Mouse (Mus musculus): ENCODE measurements around the gene Gm49383. TPM values are rescaled to one million over a fixed set of nuclear protein-coding genes. Genes with fewer than 3 reads are reported as not detected.
"Not testable (repeated sequence)": the region's sequence is repeated elsewhere in the genome, so short reads cannot be mapped to it uniquely, and the experiment has no call there.

Gene Gm49383
- total RNA-seq, 2 experiments from 2014 or later, result 3.1 to 3.4 TPM

GRCm38 (mm10) chr12:69171307-69171706 is 25.6 kb downstream of the Gm49383 start:
- Histone ChIP-seq H3K27ac (no peak overlapping the region), H3K4me3 (no peak overlapping the region)
- intact Hi-C loops (cut with DNase I), result no loop called here
- no peak for TF ChIP-seq CTCF (IDR thresholded peaks at IDR 0.05)
- DNase-seq, result no peak

- H3K4me3 ChIP-seq, result peak within 1 kb of the TSS; percentile 81
- H3K27ac ChIP-seq, result peak within 1 kb of the TSS; percentile 96
- intact Hi-C loops (cut with DNase I), result no loop called here
- DNase-seq, result peak; percentile 91
- no peak for TF ChIP-seq CTCF (IDR thresholded peaks at IDR 0.05)
These were observed 28.3 kb downstream of the Gm49383 start, which contains the start of gene Lrr1 for GRCm38 (mm10) chr12:69168461-69169106. Gene Lrr1 (plus strand): TSS chr12:69168814.

GRCm38 (mm10) chr12:69167656-69168460 is 29.0 kb downstream of the Gm49383 start:
- intact Hi-C loops (cut with DNase I), result no loop called here
- H3K27ac ChIP-seq, result peak overlapping the region; percentile 96

GRCm38 (mm10) chr12:69166861-69167581 is 29.9 kb downstream of the Gm49383 start:
- DNase-seq; intact Hi-C loops (cut with DNase I); H3K4me3 ChIP-seq; H3K27ac ChIP-seq: not testable (repeated sequence)

More at GRCm38 (mm10) chr12:69167656-69168460, 29.0 kb downstream of the Gm49383 start:
- no peak for TF ChIP-seq CTCF (IDR thresholded peaks at IDR 0.05)
- DNase-seq, result no peak
- H3K4me3 ChIP-seq, result peak overlapping the region; percentile 81

GRCm38 (mm10) chr12:69164904-69165303 is 32.0 kb downstream of the Gm49383 start:
- no peak overlapping the region for H3K27ac ChIP-seq
- DNase-seq, result no peak
- intact Hi-C loops (cut with DNase I), result no loop called here
- TF ChIP-seq CTCF (IDR thresholded peaks at IDR 0.05), result no peak
- no peak overlapping the region for H3K4me3 ChIP-seq

GRCm38 (mm10) chr12:69163586-69163985 is 33.3 kb downstream of the Gm49383 start:
- H3K27ac ChIP-seq; intact Hi-C loops (cut with DNase I); DNase-seq; H3K4me3 ChIP-seq: not testable (repeated sequence)

- H3K4me3 ChIP-seq; intact Hi-C loops (cut with DNase I); H3K27ac ChIP-seq; DNase-seq: not testable (repeated sequence)
These were observed 36.2 kb downstream of the Gm49383 start for GRCm38 (mm10) chr12:69160677-69161076.

- TF ChIP-seq CTCF (IDR thresholded peaks at IDR 0.05), result peak; percentile 81
- no peak for DNase-seq
- Histone ChIP-seq H3K4me3 (peak overlapping the region; percentile 80), H3K27ac (peak overlapping the region; percentile 98)
- intact Hi-C loops (cut with DNase I), result no loop called here
These were observed 37.3 kb downstream of the Gm49383 start for GRCm38 (mm10) chr12:69159578-69159940.

GRCm38 (mm10) chr12:69158765-69159577 is 37.9 kb downstream of the Gm49383 start, which contains the start of gene Rps29:
Gene Rps29 (minus strand): TSS chr12:69159186.
- DNase-seq, result peak; percentile 96
- peak within 1 kb of the TSS; percentile 98 for H3K27ac ChIP-seq
- intact Hi-C loops (cut with DNase I), result not testable (repeated sequence)
- H3K4me3 ChIP-seq, result peak within 1 kb of the TSS; percentile 80

- Histone ChIP-seq H3K27ac (peak overlapping the region; percentile 98), H3K4me3 (peak overlapping the region; percentile 80)
- intact Hi-C loops (cut with DNase I), result no loop called here
- no peak for TF ChIP-seq CTCF (IDR thresholded peaks at IDR 0.05)
- DNase-seq, result no peak
These were observed 38.5 kb downstream of the Gm49383 start for GRCm38 (mm10) chr12:69158366-69158764.

GRCm38 (mm10) chr12:69157107-69157506 is 39.8 kb downstream of the Gm49383 start:
- no peak for DNase-seq
- Histone ChIP-seq H3K27ac (no peak overlapping the region), H3K4me3 (no peak overlapping the region)
- TF ChIP-seq CTCF (IDR thresholded peaks at IDR 0.05), result no peak
- intact Hi-C loops (cut with DNase I), result no loop called here

GRCm38 (mm10) chr12:69156436-69156835 is 40.5 kb downstream of the Gm49383 start:
- DNase-seq, result no peak
- TF ChIP-seq CTCF (IDR thresholded peaks at IDR 0.05), result no peak
- intact Hi-C loops (cut with DNase I), result no loop called here

More at GRCm38 (mm10) chr12:69156436-69156835, 40.5 kb downstream of the Gm49383 start:
- H3K4me3 ChIP-seq, result no peak overlapping the region
- no peak overlapping the region for H3K27ac ChIP-seq

Measured in gastrocnemius, adult 2 months (tissue).